Mouse (Mus musculus): ENCODE measurements around the gene Ybx1.

DNA sequence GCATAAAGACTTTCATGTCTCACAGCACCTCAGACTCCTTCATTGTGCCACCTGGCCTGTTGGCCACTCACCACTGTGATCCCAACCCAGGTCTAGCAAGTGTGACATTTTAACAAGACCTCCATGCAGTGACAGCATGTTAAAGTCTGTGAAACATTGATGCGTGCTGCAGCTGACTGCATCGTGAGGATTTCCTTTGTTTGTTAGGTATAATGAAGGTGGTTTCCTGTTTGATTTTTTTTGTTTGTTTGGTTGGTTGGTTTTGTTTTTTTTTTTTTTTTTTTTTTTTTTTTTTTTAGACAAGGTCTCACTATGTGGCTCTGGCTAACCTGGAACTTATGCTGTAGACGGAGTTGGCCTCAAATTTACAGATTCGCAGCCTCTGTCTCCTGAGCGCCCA, 31.9 kb downstream of the Ybx1 start:
- TF ChIP-seq GATA1 (IDR thresholded peaks at IDR 0.05; ENCODE audit: borderline replicate concordance, low read length) (no peak), FLI1 (IDR thresholded peaks at IDR 0.05; ENCODE audit: low read length) (no peak)
